Mouse (Mus musculus) B cell, adult (primary cell): ENCODE measurements around the gene Olfr1192-ps1. TPM values are rescaled to one million over a fixed set of nuclear protein-coding genes. Genes with fewer than 3 reads are reported as not detected.

Experiments
- total RNA-seq: library from RNA; stranded (reverse); gene quantifications from 4 replicates; pipeline ENCODE4 v1.2.4, GENCODE M21; 2023; ENCODE audit not compliant: inconsistent age

Gene Olfr1192-ps1
- not detected in 4 replicates for total RNA-seq

GRCm38 (mm10) chr2:88648209-88648608 is at the start of gene Olfr1192-ps1:
Olfr1192-ps1 (plus strand) TSS chr2:88648509.

GRCm38 (mm10) chr2:88640242-88640641 is 8.1 kb upstream of the Olfr1192-ps1 start, which contains the start of gene Olfr1191-ps1:
Olfr1191-ps1 (plus strand) TSS chr2:88640542.

GRCm38 (mm10) chr2:88675328-88675727 is 27.0 kb downstream of the Olfr1192-ps1 start, which contains the start of gene Olfr1193:
Olfr1193 (plus strand) TSS chr2:88675628.

GRCm38 (mm10) chr2:88689087-88689486 is 40.8 kb downstream of the Olfr1192-ps1 start, which contains the start of gene Olfr1195:
Olfr1195 (minus strand) TSS chr2:88689187.

GRCm38 (mm10) chr2:88704497-88704896 is 56.2 kb downstream of the Olfr1192-ps1 start, which contains the start of gene Olfr1196:
Olfr1196 (minus strand) TSS chr2:88704597.

Other genes with a start within 250 kb of the Olfr1192-ps1 start
- gene Olfr1179, start 242.1 kb upstream of the Olfr1192-ps1 start, total RNA-seq: not detected in 4 replicates
- gene Olfr1180, start 229.4 kb upstream of the Olfr1192-ps1 start, total RNA-seq: not detected in 4 replicates
- gene Olfr1181, start 222.3 kb upstream of the Olfr1192-ps1 start, total RNA-seq: not detected in 4 replicates
- not detected in 4 replicates for gene Gm13757, start 199.4 kb upstream of the Olfr1192-ps1 start, total RNA-seq
- gene Olfr1183, start 193.6 kb upstream of the Olfr1192-ps1 start, total RNA-seq: not detected in 4 replicates
- not detected in 4 replicates for gene Olfr1184, start 164.9 kb upstream of the Olfr1192-ps1 start, total RNA-seq
- not detected in 4 replicates for gene Olfr1185-ps1, start 155.2 kb upstream of the Olfr1192-ps1 start, total RNA-seq
- gene Olfr1186, start 130.0 kb upstream of the Olfr1192-ps1 start, total RNA-seq: not detected in 4 replicates
- not detected in 4 replicates for gene Olfr1188, start 91.6 kb upstream of the Olfr1192-ps1 start, total RNA-seq
- not detected in 4 replicates for gene Olfr1189, start 62.1 kb upstream of the Olfr1192-ps1 start, total RNA-seq
- gene Olfr1191-ps1, start 8.0 kb upstream of the Olfr1192-ps1 start, total RNA-seq: 0.15 to 0.26 TPM (median 0.16 TPM) in 3 of 4 replicates, not detected in the other
- gene Olfr1193, start 27.1 kb downstream of the Olfr1192-ps1 start, total RNA-seq: not detected in 4 replicates
- gene Olfr1195, start 40.7 kb downstream of the Olfr1192-ps1 start, total RNA-seq: not detected in 4 replicates
- gene Olfr1196, start 56.1 kb downstream of the Olfr1192-ps1 start, total RNA-seq: not detected in 4 replicates
- gene Olfr1197, start 83.9 kb downstream of the Olfr1192-ps1 start, total RNA-seq: not detected in 4 replicates
- not detected in 4 replicates for gene Olfr1198, start 102.9 kb downstream of the Olfr1192-ps1 start, total RNA-seq
- gene Olfr1199, start 112.0 kb downstream of the Olfr1192-ps1 start, total RNA-seq: not detected in 4 replicates
- gene Olfr1200, start 122.0 kb downstream of the Olfr1192-ps1 start, total RNA-seq: not detected in 4 replicates
- gene Olfr1201, start 144.5 kb downstream of the Olfr1192-ps1 start, total RNA-seq: not detected in 4 replicates
- not detected in 4 replicates for gene Olfr1202, start 166.0 kb downstream of the Olfr1192-ps1 start, total RNA-seq
- gene Olfr1205, start 181.2 kb downstream of the Olfr1192-ps1 start, total RNA-seq: not detected in 4 replicates
- gene Olfr1204, start 200.8 kb downstream of the Olfr1192-ps1 start, total RNA-seq: not detected in 4 replicates
- not detected in 4 replicates for gene Olfr1206, start 214.7 kb downstream of the Olfr1192-ps1 start, total RNA-seq